Mouse (Mus musculus) spleen, adult 2 months (tissue): Measurements from ENCODE around the gene Has1. TPM values are rescaled to one million over a fixed set of nuclear protein-coding genes. Genes with fewer than 3 reads are reported as not detected.

Experiments used
- DNase-seq, 2 experiments: peaks; one replicate each; pipeline versions ENCODE4 v3.0.0 to v3.0.0-alpha.2; 2012 to 2021; ENCODE audit warnings: low spot score in 2 of 2, low read depth in 1 of 2
- H3K27ac ChIP-seq: fragments of 200-500 bp; 2 replicates; pipeline ENCODE4 v1.5.1; 2012; ENCODE audit warnings: low read length, inconsistent platforms; ENCODE audit not compliant: insufficient read depth
- H3K27me3 ChIP-seq: fragments of 200-500 bp; 2 replicates; pipeline ENCODE4 v1.6.1; 2012; ENCODE audit warnings: mild to moderate bottlenecking, moderate library complexity, low read length, inconsistent platforms; ENCODE audit not compliant: control insufficient read depth, insufficient read depth
- H3K36me3 ChIP-seq: fragments of 200-500 bp; 2 replicates; pipeline ENCODE4 v1.6.1; 2012; ENCODE audit warnings: mild to moderate bottlenecking, low read length, inconsistent platforms; ENCODE audit not compliant: control insufficient read depth, insufficient read depth
- H3K4me1 ChIP-seq: fragments of 200-500 bp; 2 replicates; pipeline ENCODE4 v1.6.1; 2011; ENCODE audit warnings: inconsistent platforms; ENCODE audit not compliant: control insufficient read depth, insufficient read depth, insufficient read length
- H3K4me3 ChIP-seq: fragments of 200-500 bp; 2 replicates; pipeline ENCODE4 v1.5.1; 2011; ENCODE audit warnings: mild to moderate bottlenecking, inconsistent platforms; ENCODE audit not compliant: insufficient read depth, insufficient read length; ENCODE audit errors: extremely low read depth
- CTCF ChIP-seq: fragments of 200-500 bp; IDR thresholded peaks from 2 replicates; pipeline ENCODE4 v1.5.1; 2011; ENCODE audit warnings: mild to moderate bottlenecking, inconsistent platforms; ENCODE audit not compliant: insufficient read depth, insufficient read length, insufficient replicate concordance; ENCODE audit errors: extremely low read depth
- POLR2A ChIP-seq: fragments of 200-500 bp; IDR thresholded peaks from 2 replicates; pipeline ENCODE4 v1.6.1; 2011; ENCODE audit warnings: low read depth, low read length, inconsistent platforms
- WGBS: fragments of 180-500 bp; shearing (Covaris S2); methylation state at CpG from one replicate; pipeline ENCODE4 v1.1.7; 2018; 5-methylcytosine and 5-hydroxymethylcytosine counted together
- polyA plus RNA-seq: library from polyadenylated mRNA; depleted of rRNA; stranded (reverse); fragments of >200 nt; gene quantifications from 2 replicates; pipeline ENCODE4 v1.2.3, GENCODE M21; 2012

The Has1 gene
- polyA plus RNA-seq, 1 experiment = 0.11 TPM

- 83% methylated on average over 27 of the region's 27 CpGs for WGBS
- H3K27ac ChIP-seq = no peak overlapping the region
- H3K4me1 ChIP-seq = peaks cover 1% of the 10 kb centered on the region; the same call in 1 of the 2 replicates
- H3K36me3 ChIP-seq = no peaks in the 10 kb centered on the region
- H3K27me3 ChIP-seq = no peaks in the 10 kb centered on the region
- TF ChIP-seq POLR2A (no peak), CTCF (no peak)
- no peak overlapping the region for H3K4me3 ChIP-seq
- no peak for DNase-seq
Observed at GRCm38 (mm10) chr17:17843534-17844261, 11.3 kb downstream of the Has1 start.

DNA sequence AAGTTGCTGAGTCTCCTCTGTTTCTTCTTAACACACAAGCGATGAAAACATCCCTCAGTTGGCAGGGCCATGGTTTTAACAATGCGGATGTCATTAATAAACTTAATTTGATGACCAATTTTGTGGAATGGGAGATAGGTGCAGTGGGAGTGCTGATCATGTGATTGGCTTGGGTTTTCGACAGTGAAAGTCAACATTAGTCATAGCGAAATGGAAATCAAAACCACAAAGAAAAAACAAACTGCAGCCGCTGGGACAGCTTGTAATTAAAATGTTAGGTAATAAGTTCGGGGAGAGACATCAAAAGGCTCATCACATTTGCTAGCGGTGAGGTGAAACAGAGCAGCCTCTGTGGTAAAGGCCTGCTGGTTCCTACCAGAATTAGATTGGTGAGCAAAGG is 14.2 kb downstream of the Has1 start:
- H3K36me3 ChIP-seq = no peaks in the 10 kb centered on the region
- TF ChIP-seq POLR2A = no peak
- H3K27ac ChIP-seq = no peak overlapping the region
- no peak overlapping the region for H3K4me3 ChIP-seq
- WGBS = 87% methylated on average over 7 of the region's 7 CpGs
- H3K4me1 ChIP-seq = peaks cover 4% of the 10 kb centered on the region; the same call in 1 of the 2 replicates
- no peak for DNase-seq
- H3K27me3 ChIP-seq = no peaks in the 10 kb centered on the region

DNA sequence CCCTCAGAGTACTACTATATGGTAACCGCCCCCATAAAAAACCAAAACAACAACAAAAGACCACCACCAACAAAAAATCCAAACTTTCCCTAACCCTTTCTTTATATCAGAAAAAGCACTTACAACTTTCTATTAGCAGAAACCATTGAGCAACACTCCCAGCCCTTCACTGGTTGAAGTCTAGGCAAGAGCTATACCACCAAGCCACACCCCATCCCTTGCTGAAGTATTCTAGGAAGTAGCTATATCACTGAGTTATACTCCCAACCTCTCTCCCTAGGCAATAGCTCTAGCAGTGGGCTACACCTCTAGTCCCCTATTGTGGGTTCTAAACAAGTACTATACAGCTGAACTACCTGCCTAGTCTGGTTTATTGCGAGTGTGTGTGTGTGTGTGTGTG is 15.7 kb downstream of the Has1 start:
- 92% methylated on average over 2 of the region's 2 CpGs for WGBS
- Histone ChIP-seq H3K27me3 (no peaks in the 10 kb centered on the region), H3K4me1 (peaks cover 4% of the 10 kb centered on the region; the same call in 1 of the 2 replicates), H3K36me3 (no peaks in the 10 kb centered on the region), H3K27ac (no peak overlapping the region), H3K4me3 (no peak overlapping the region)
- TF ChIP-seq CTCF (no peak), POLR2A (no peak)
- no peak for DNase-seq

DNA sequence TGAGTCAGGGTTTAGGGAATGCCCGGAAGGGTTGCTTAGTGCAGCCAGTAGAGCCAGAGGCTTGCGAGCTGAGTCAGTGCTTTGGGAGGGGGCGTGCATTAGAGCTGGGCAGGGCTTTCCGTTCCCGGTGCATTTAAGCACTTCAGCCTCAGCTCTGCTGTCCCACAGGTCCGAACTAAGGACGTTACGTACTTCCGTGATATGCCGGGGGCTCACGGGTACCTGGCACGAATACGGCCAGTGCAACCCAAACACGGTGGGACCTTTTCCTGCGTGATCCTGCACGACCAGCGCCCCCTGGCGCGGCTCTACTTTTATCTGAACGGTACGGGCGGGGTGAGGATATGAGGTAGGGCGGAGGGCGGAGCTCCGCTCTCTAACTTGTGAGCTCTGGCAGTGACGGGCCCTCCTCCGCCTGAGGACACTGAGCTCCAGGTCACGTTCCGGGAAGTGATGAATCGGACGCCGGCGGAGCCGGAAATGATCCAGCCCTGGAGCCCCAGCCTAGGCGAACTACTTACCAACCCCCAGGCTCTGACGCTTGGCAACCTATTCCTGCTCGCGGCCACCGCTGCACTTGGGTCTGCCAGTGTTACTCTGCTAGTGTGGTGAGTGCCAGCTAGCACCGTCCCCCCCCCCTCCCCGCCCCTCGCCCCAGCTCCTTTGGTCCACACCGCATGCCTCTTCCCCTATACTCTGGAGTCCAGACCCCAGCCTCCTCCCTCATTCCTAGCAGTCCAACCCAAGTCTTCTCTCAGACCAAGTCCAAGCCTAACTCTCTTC is 16.9 kb downstream of the Has1 start:
- H3K27me3 ChIP-seq = no peaks in the 10 kb centered on the region
- peak; percentile 76 for TF ChIP-seq CTCF
- TF ChIP-seq POLR2A = no peak; the same call in 1 of the 2 replicates
- peak; percentile 85 to 90 for DNase-seq
- WGBS = under 1% methylated on average over 43 of the region's 43 CpGs
- peaks cover 4% of the 10 kb centered on the region; the same call in 1 of the 2 replicates for H3K4me1 ChIP-seq
- H3K4me3 ChIP-seq = peak overlapping the region; percentile 63
- H3K27ac ChIP-seq = peak overlapping the region; percentile 44
- H3K36me3 ChIP-seq = no peaks in the 10 kb centered on the region

- no peak for DNase-seq
- Histone ChIP-seq H3K27ac (peak overlapping the region; percentile 44; the same call in 1 of the 2 replicates), H3K4me3 (peak overlapping the region; percentile 63; the same call in 1 of the 2 replicates), H3K36me3 (no peaks in the 10 kb centered on the region), H3K27me3 (no peaks in the 10 kb centered on the region), H3K4me1 (peaks cover 4% of the 10 kb centered on the region; the same call in 1 of the 2 replicates)
- TF ChIP-seq CTCF (no peak), POLR2A (no peak)
- 44% methylated on average over 13 of the region's 13 CpGs for WGBS
Observed at GRCm38 (mm10) chr17:17837426-17837825, 17.6 kb downstream of the Has1 start.

DNA sequence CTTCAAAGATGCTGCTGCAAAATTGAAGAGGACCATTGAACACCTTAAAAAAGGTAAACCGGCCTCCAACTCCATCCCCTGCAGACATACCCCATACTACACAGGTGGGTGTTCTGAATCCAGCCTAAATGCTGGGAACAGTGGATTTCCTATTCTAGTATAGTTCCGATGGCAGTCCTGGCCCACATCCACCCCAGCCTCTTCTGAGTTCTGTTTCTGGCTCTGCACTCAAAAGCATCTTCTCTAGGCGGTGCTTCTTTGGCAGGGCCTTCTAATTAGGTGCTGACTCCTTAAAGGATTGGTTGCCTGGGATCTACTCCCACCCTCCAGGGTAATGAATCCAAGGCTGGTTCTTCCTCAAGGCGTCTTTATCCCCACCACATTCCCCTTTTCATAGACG is 18.9 kb downstream of the Has1 start:
- TF ChIP-seq CTCF (no peak), POLR2A (no peak)
- H3K4me3 ChIP-seq = no peak overlapping the region
- H3K36me3 ChIP-seq = no peaks in the 10 kb centered on the region
- peaks cover 4% of the 10 kb centered on the region; the same call in 1 of the 2 replicates for H3K4me1 ChIP-seq
- H3K27me3 ChIP-seq = no peaks in the 10 kb centered on the region
- no peak for DNase-seq
- WGBS = 92% methylated on average over 5 of the region's 5 CpGs
- H3K27ac ChIP-seq = no peak overlapping the region
